Mouse (Mus musculus) ES-E14 (cell line): ENCODE results near the gene Hsp90ab1. TPM values are rescaled to one million over a fixed set of nuclear protein-coding genes. Genes with fewer than 3 reads are reported as not detected.

ENCODE experiments used
- DNase-seq: peaks from one replicate; pipeline ENCODE4 v3.0.0-alpha.2; 2013; ENCODE audit warnings: low read depth, low spot score
- H3K27ac ChIP-seq: 2 replicates; pipeline ENCODE4 v1.5.1; 2012; ENCODE audit warnings: low read depth, mild to moderate bottlenecking, low read length, moderate library complexity, mixed read lengths; ENCODE audit not compliant: poor library complexity, insufficient read depth, severe bottlenecking
- H3K36me3 ChIP-seq: 2 replicates; pipeline ENCODE4 v1.6.1; 2012; ENCODE audit warnings: mild to moderate bottlenecking, low read length, moderate library complexity, mixed read lengths; ENCODE audit not compliant: control insufficient read depth, poor library complexity, insufficient read depth, severe bottlenecking
- H3K4me1 ChIP-seq, 2 experiments: fragments of 150-350 bp in 1 of 2; sonication (generic) in 1 of 2; 2 replicates each; pipeline ENCODE4 v1.6.1; 2012; ENCODE audit warnings: low read length in 2 of 2, mild to moderate bottlenecking in 1 of 2, mixed read lengths in 1 of 2; ENCODE audit not compliant: control insufficient read depth in 2 of 2, insufficient read depth in 2 of 2, poor library complexity in 1 of 2
- H3K4me3 ChIP-seq, 2 experiments: fragments of 150-350 bp in 1 of 2; sonication (generic) in 1 of 2; 2 replicates each; pipeline ENCODE4 v1.5.1; 2012; ENCODE audit warnings: low read length in 2 of 2, low read depth in 1 of 2, mild to moderate bottlenecking in 1 of 2, mixed read lengths in 1 of 2; ENCODE audit not compliant: insufficient read depth in 1 of 2, poor library complexity in 1 of 2, severe bottlenecking in 1 of 2
- H3K9ac ChIP-seq: 2 replicates; pipeline ENCODE4 v1.6.1; 2012; ENCODE audit warnings: low read depth, mild to moderate bottlenecking, low read length, mixed read lengths; ENCODE audit not compliant: poor library complexity, insufficient read depth, severe bottlenecking
- H3K9me3 ChIP-seq: fragments of 150-350 bp; sonication (generic); 2 replicates; pipeline ENCODE4 v1.6.1; 2012; ENCODE audit warnings: low read depth, mild to moderate bottlenecking, low read length; ENCODE audit not compliant: control insufficient read depth, insufficient read depth
- CHD2 ChIP-seq: IDR thresholded peaks from 2 replicates; pipeline ENCODE4 v1.6.1; 2014; ENCODE audit warnings: mild to moderate bottlenecking, low read depth, low read length, inconsistent platforms
- HCFC1 ChIP-seq: IDR thresholded peaks from 2 replicates; pipeline ENCODE4 v1.6.1; 2012; ENCODE audit warnings: low read length, inconsistent platforms, borderline replicate concordance; ENCODE audit not compliant: insufficient read depth
- MAFK ChIP-seq: IDR thresholded peaks from 2 replicates; pipeline ENCODE4 v1.6.1; 2014; ENCODE audit warnings: mild to moderate bottlenecking, low read depth, low read length, inconsistent platforms; ENCODE audit not compliant: insufficient read depth
- ZC3H11A ChIP-seq: IDR thresholded peaks from 2 replicates; pipeline ENCODE4 v1.6.1; 2012; ENCODE audit warnings: low read depth, mild to moderate bottlenecking, inconsistent platforms, low read length, borderline replicate concordance
- ZNF384 ChIP-seq: IDR thresholded peaks from 2 replicates; pipeline ENCODE4 v1.6.1; 2012; ENCODE audit warnings: low read depth, low read length, inconsistent platforms
- in situ Hi-C, 2 experiments: fragments of 600-800 bp; cut with MboI; formaldehyde crosslinking; loops; one replicate each; pipeline ENCODE4 v1.15.1; 2025; ENCODE audit warnings: low sequenced_read_pairs in 2 of 2, inconsistent platforms in 1 of 2; ENCODE audit not compliant: unreplicated experiment in 2 of 2
- total RNA-seq: library from RNA; depleted of rRNA; stranded (reverse); fragments of 300-350 nt; gene quantifications from 2 replicates; pipeline ENCODE4 v1.2.3, GENCODE M21; 2012

Gene Hsp90ab1
- total RNA-seq, 1 experiment = 1,660 TPM

DNA sequence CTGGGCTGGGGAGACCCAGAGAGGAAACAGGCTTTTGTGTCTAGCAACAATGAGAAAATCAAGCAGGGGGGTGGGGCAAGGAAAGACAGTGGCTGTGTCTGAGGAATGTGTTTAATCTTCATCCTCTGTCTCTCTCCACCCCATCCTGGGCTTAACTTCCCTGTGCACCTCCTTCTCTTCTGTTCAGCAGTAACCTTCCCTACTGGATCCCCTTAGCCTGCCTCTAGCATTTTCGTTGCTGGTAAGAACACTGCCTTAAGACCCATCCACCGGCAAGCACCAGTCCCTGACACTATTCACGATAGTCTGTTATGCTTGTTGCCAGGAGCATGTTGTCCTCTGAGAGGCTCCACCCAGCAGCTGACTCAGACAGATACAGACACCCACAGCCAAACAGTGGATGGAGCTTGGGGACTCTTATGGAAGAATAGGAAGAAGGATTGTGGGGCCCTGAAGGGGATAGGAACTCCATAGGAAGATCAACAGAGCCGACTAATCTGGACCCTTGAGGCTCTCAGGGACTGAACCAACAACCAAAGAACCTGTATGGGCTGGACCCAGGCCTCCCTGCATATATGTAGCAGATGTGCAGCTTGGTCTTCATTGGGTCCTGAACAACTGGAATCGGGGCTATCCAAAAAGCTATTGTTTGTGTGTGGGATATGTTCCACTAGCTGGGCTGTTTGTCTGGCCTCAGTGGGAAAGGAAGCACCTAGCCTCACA lies 37.2 kb upstream of the Hsp90ab1 start:
- Histone ChIP-seq H3K9me3 (no peaks in the 10 kb centered on the region), H3K27ac (peak overlapping the region; percentile 92), H3K4me3 (no peak overlapping the region; a peak in 1 of 4 replicates), H3K36me3 (no peaks in the 10 kb centered on the region), H3K4me1 (peaks cover 12 to 19% of the 10 kb centered on the region in 2 experiments), H3K9ac (peak overlapping the region; percentile 39; the same call in 1 of the 2 replicates)
- peak; percentile 60 for DNase-seq
- TF ChIP-seq HCFC1 = no peak
- TF ChIP-seq ZNF384 = no peak
- no peak for TF ChIP-seq CHD2
- no peak for TF ChIP-seq ZC3H11A
- TF ChIP-seq MAFK = no peak
- in situ Hi-C loops = no loop called here

DNA sequence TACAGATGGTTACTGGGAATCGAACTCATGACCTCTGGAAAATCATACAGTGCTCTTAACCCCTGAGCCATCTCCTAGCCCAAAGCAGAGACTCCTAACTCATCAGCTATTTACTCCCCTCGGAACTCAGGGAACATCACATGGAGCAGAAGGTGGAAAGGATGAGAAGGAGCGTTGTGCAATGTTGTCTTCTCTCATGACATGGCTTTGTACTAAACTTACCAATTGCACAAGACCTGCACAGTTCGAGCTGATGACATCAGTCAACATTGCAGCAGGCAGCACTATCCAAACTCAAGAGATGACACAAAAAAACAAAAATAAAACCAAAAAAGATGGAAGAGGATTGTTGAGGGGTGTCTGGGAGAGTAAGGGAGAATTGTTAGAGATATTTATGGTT lies 35.3 kb upstream of the Hsp90ab1 start:
- in situ Hi-C loops = no loop called here
- no peak for DNase-seq
- H3K36me3 ChIP-seq = no peaks in the 10 kb centered on the region
- H3K9me3 ChIP-seq = no peaks in the 10 kb centered on the region
- H3K4me3 ChIP-seq = no peak overlapping the region
- peaks cover 12 to 24% of the 10 kb centered on the region in 2 experiments for H3K4me1 ChIP-seq
- H3K9ac ChIP-seq = no peak overlapping the region
- peak overlapping the region; percentile 73; the same call in 1 of the 2 replicates for H3K27ac ChIP-seq
- TF ChIP-seq HCFC1 = no peak
- no peak for TF ChIP-seq ZNF384
- TF ChIP-seq ZC3H11A = no peak
- no peak for TF ChIP-seq MAFK
- TF ChIP-seq CHD2 = no peak

DNA sequence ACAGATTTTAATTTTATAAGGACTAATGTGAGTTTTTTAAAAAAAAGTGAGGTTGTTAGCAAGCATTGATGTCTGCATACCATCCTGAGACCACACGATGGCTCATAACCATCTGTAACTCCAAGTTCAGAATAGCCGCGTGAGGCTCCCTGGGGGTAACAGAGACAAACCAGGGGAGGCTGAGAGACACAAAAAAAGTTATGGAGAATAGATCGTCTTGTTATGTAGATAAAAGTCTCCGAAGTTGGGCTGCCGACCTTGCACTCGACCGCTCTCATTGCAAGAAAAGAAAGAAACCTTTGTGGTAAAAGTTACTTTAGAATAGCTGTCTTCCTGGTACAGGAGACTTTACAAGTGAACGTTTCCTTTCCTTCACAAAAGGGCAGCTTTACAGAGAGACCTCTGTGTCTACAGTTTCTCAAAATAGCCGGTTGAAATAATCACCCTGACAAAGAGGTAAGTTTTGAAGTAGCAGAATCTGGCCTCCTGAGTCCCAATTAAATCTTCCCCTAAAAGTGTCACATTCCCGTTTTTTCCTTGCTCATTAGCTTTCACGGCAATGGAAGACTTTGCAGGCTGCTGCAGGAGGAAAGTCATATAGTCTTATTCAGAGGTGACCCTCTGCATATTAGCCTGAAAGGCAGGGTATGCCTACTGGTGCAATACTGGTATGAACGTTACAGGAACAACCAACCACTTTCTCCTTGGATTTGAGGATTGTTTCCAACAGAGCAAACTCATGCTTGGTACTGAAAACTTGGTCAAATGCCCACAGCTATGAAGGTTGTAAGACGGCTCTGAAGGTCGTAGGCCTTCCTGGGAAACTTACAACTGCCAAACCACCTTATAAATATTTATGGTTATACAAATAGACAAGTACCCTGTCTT lies 34.2 kb upstream of the Hsp90ab1 start:
- in situ Hi-C loops = no loop called here
- TF ChIP-seq ZC3H11A = no peak
- 0 out of 2 replicates have a peak, but pooled peaks have one; percentile 30 for TF ChIP-seq MAFK
- TF ChIP-seq HCFC1 = 0 out of 2 replicates have a peak, but pooled peaks have one; percentile 17
- peak; percentile 53; the same call in 1 of the 2 replicates for TF ChIP-seq ZNF384
- peak; percentile 55 for TF ChIP-seq CHD2
- H3K9ac ChIP-seq = peak overlapping the region; percentile 14; the same call in 1 of the 2 replicates
- DNase-seq = peak; percentile 68
- H3K27ac ChIP-seq = peak overlapping the region; percentile 91; the same call in 1 of the 2 replicates
- no peaks in the 10 kb centered on the region for H3K9me3 ChIP-seq
- H3K4me3 ChIP-seq = no peak overlapping the region
- H3K36me3 ChIP-seq = no peaks in the 10 kb centered on the region
- peaks cover 17 to 24% of the 10 kb centered on the region in 2 experiments for H3K4me1 ChIP-seq

DNA sequence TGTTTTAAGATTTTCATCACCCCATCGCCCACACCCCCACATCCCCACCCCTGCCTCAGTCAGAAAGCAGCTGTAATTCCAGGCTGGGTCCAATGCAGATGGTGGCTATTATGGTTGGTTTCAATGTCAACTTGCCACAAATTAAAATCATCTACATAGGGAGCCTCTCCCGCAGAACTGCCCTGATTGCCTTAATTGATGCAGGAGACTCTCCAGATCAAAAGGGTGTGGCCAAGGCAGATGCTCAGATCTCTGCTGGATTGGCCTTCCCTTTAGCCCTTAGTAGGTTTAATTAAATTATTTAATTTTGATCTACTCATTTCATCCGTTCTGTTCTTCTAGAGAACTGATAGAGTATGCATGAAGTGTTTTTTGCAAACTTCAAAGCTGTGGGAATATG lies 29.9 kb upstream of the Hsp90ab1 start:
- in situ Hi-C loops = no loop called here
- Histone ChIP-seq H3K9ac (no peak overlapping the region), H3K27ac (peak overlapping the region; percentile 56; the same call in 1 of the 2 replicates)

More for the DNA sequence above, 29.9 kb upstream of the Hsp90ab1 start:
- TF ChIP-seq CHD2 (no peak), ZNF384 (no peak), HCFC1 (no peak), MAFK (no peak), ZC3H11A (no peak)
- peaks cover 9 to 10% of the 10 kb centered on the region in 2 experiments; a peak in 2 of 4 replicates for H3K4me1 ChIP-seq
- no peaks in the 10 kb centered on the region for H3K9me3 ChIP-seq
- H3K4me3 ChIP-seq = no peak overlapping the region
- H3K36me3 ChIP-seq = 0 out of 2 replicates have a peak, but pooled peaks cover 5% of the 10 kb centered on the region
- no peak for DNase-seq
